Mouse (Mus musculus): ENCODE data around the gene Rps27l.

- TF ChIP-seq CTCF (IDR thresholded peaks at IDR 0.05) (no peak), EP300 (IDR thresholded peaks at IDR 0.05) (no peak)
These were observed 2.6 kb downstream of the Rps27l start for GRCm38 (mm10) chr9:66948536-66948935.

Data from lung, postnatal 0 days (tissue).